Comparison of ENCODE assay signal across 1 mouse cellular context in genomic region chr4:141574789-141575702, GRCm38 (mm10).
TF ChIP-seq lines count a peak whose summit lies in the region.

No protein-coding gene starts in this region.

TF ChIP-seq in C2C12, 6 proteins besides CTCF, POLR2A, EP300 and RAD21:
- no peak for TF ChIP-seq MAX (IDR thresholded peaks at IDR 0.05)
- TF ChIP-seq CEBPB (IDR thresholded peaks at IDR 0.05; ENCODE audit: low read depth): no peak
- TF ChIP-seq MYOG (IDR thresholded peaks at IDR 0.05; ENCODE audit: control insufficient read depth, extremely low read depth, insufficient read length): no peak
- no peak for TF ChIP-seq FOSL1 (IDR thresholded peaks at IDR 0.05; ENCODE audit: insufficient read depth, low read length, poor library complexity, severe bottlenecking)
- TF ChIP-seq USF1 (IDR thresholded peaks at IDR 0.05; ENCODE audit: low read depth): no peak
- no peak for TF ChIP-seq MYOD1 (IDR thresholded peaks at IDR 0.05; ENCODE audit: control insufficient read depth, insufficient read length, low read depth)
TF ChIP-seq in C2C12: peak in this region for 0.
